Mouse (Mus musculus): ENCODE measurements around the gene Usf2.

The Usf2 gene

GRCm38 (mm10) chr7:30914732-30915131, 41.9 kb downstream of the Usf2 start, which contains the start of gene Mag:
TSS of gene Mag (minus strand) at chr7:30914873.
- DNase-seq = no peak

DNA sequence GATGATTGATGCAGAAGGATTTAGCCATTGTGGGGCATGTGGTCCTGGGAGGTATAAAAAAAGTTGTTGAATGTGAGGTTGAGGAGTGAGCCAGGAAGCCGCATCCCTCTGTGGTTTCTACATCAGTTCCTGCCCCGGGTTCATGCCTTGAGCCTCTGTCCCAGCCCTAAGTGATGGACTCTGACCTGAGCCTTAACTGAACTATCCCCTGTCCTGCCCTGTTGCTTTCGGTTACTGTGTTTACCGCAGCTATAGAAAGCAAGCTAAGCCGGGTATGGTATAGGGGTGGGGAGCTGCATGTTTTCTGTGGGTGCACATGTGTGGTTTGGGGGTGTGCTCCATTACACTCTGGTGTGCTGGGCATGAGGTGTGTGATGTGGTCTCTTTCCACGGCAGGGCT, 46.8 kb downstream of the Usf2 start:
- no peak for DNase-seq

GRCm38 (mm10) chr7:30908992-30909431, 47.6 kb downstream of the Usf2 start:
- no peak for DNase-seq

GRCm38 (mm10) chr7:30908277-30908991, 48.2 kb downstream of the Usf2 start:
- peak; percentile 62 for DNase-seq

DNA sequence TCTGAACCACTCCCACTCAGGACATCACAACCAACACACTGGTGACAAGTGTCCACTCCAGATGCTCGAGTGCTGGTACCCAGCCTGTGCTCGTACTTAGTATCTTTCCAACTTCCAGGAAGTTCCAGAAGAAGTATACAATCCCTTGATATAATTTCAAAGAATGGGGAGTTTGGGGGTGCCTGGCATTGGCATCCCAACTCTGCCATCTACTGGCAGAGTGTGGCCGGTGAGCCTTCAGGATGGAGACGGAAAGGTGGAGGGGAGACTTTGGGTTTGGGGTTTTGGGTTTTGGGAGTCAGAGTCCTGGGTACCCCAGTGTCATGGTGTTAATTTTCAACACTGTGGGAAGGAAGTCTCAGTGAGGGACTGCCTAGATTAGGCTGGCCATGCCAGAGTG, 52.6 kb downstream of the Usf2 start:
- no peak for DNase-seq

All from kidney, postnatal 10 days (tissue).